Mouse (Mus musculus): ENCODE data around the gene Klf9.
"Not testable (repeated sequence)": the region's sequence is repeated elsewhere in the genome, so short reads cannot be mapped to it uniquely, and the experiment has no call there.

Klf9 gene

GRCm38 (mm10) chr19:23139756-23140470 is 1.1 kb upstream of the Klf9 start:
- in situ Hi-C loops (cut with MboI, MseI) = no loop called here

GRCm38 (mm10) chr19:23141391-23142281 is 610 bp downstream of the Klf9 start:
- in situ Hi-C loops (cut with MboI, MseI) = no loop called here

- in situ Hi-C loops (cut with MboI, MseI) = no loop called here
These were observed 1.5 kb downstream of the Klf9 start for GRCm38 (mm10) chr19:23142427-23143073.

DNA sequence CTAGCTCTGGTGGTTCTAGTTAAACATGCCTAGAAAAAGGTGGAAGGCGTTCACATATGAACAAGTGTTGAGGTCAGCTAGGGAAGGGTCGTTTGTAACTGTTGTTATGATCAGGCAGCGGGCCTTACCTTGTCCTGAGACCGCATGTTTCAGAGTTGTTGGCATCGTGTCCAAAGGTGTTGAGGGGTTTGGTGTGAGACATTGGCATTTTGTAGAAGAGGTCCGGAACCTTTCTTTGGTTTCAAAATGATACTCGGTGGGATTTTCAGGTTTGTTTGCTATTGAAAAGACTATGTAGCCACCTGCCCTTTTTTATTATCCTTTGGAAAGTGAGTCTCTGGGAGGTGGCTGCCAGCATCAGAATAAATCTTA is 2.0 kb downstream of the Klf9 start:
- in situ Hi-C loops (cut with MboI, MseI) = no loop called here

- in situ Hi-C loops (cut with MboI, MseI) = no loop called here
These were observed 2.5 kb downstream of the Klf9 start for GRCm38 (mm10) chr19:23143541-23143940.

- in situ Hi-C loops (cut with MboI, MseI) = no loop called here
These were observed 3.0 kb downstream of the Klf9 start for GRCm38 (mm10) chr19:23144031-23144430.

- in situ Hi-C loops (cut with MboI, MseI) = no loop called here
These were observed 4.1 kb downstream of the Klf9 start for GRCm38 (mm10) chr19:23145146-23145545.

DNA sequence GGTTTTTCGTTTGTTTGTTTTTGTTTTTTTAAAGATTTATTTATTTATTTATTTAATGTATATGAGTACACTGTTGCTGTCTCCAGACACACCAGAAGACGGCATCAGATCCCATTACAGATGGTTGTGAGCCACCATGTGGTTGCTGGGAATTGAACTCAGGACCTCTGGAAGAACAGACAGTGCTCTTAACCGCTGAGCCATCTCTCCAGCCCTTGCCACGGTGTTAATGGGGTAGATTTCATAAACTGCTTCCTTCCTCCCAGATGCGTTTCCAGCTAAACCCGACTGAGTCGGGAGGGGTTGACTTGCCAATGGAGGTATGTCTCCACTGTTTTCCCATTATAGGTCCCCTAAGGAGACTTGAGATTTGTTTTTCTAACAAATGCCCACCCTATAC is 4.5 kb downstream of the Klf9 start:
- in situ Hi-C loops (cut with MboI, MseI) = not testable (repeated sequence)

- in situ Hi-C loops (cut with MboI, MseI) = no loop called here
These were observed 5.4 kb downstream of the Klf9 start for GRCm38 (mm10) chr19:23146409-23146861.

- in situ Hi-C loops (cut with MboI, MseI) = no loop called here
These were observed 6.3 kb downstream of the Klf9 start for GRCm38 (mm10) chr19:23147026-23147966.

- in situ Hi-C loops (cut with MboI, MseI) = no loop called here
These were observed 8.7 kb downstream of the Klf9 start for GRCm38 (mm10) chr19:23149465-23150410.

- in situ Hi-C loops (cut with MboI, MseI) = no loop called here
These were observed 9.7 kb downstream of the Klf9 start for GRCm38 (mm10) chr19:23150556-23151265.

GRCm38 (mm10) chr19:23151651-23152070 is 10.6 kb downstream of the Klf9 start:
- in situ Hi-C loops (cut with MboI, MseI) = no loop called here

DNA sequence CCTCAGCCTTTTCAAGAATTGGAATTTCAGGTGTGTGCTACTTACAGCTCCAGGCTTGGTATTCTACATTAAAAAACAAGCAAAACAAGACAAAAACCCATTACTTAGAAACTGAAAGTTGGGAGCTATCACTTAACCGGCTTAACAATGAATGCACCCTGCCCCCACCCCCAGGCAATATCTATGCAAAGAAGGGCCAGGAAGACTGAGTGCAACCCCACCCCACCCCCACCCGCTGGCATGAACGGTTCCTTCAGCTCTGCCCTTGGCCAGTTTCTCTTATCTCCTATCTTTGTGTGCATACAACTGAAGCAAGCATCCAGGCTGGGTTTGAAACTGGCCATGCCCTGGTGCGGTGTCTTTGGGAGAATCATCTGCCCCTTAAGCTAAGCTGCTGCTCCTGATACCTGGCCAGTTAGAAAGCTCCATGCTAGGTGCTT is 11.2 kb downstream of the Klf9 start:
- in situ Hi-C loops (cut with MboI, MseI) = no loop called here

GRCm38 (mm10) chr19:23152771-23153605 is 12.0 kb downstream of the Klf9 start:
- in situ Hi-C loops (cut with MboI, MseI) = no loop called here

GRCm38 (mm10) chr19:23153606-23154127 is 12.6 kb downstream of the Klf9 start:
- in situ Hi-C loops (cut with MboI, MseI) = no loop called here

DNA sequence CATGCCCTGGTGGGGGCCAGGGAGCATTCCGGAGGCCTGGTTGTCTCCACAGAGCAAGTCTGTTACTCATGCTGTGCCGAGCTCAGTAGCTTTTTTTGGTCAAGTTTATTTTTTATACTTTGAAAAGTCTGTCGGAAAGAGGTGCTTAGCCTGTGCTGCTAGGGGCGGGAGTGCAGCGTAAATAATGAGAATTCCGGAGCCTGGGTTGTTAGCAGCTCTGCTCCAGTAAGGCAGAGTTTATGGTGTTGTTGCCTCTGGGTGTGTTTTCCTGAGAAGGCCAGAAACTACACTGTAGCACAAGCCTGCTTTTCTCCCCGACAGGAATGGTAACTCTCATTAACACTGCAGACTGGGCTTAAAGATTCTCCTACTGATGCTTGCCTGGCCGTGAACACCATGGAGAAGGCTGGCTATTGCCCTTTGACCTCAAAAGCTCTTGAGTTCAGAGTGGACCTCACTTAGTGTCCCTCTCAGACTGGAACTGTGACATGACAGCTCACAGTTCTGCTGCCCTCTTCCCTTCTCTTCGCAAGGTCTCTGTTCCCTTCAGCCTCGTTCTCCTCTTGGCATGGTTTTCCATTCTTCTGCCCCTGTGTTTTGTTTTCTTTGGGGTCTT is 18.9 kb downstream of the Klf9 start:
- in situ Hi-C loops (cut with MboI, MseI) = no loop called here

DNA sequence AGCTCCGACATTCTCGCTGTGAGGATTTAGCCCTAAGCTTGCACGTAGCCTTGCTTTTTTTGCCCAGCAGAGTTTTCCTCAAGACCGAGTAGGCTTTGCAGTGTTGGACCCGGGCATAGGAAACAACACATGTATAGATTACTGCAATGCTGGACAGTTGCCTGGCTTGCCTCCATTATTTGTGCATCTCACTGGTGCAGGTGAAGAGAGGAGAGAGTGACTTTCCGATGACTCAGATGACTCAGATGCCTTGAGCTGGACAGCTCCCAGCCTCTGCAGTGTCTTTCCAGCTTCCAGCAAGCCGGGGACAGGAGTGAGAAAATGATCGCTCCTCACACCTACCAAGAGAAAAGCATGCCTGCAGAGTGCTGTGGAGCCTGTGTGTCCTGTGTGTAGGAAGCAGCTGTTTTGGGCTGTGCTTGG is 21.4 kb downstream of the Klf9 start:
- in situ Hi-C loops (cut with MboI, MseI) = no loop called here
